Mouse (Mus musculus) embryonic fibroblast, embryonic 13.5 days (primary cell): ENCODE results near the gene Zmynd10. TPM values are rescaled to one million over a fixed set of nuclear protein-coding genes. Genes with fewer than 3 reads are reported as not detected.

ENCODE experiments used
- H3K27ac ChIP-seq: 2 replicates; pipeline ENCODE4 v1.5.1; 2012; ENCODE audit warnings: low read length, control low read depth, inconsistent platforms; ENCODE audit not compliant: insufficient read depth
- H3K4me1 ChIP-seq: 2 replicates; pipeline ENCODE4 v1.6.1; 2011; ENCODE audit warnings: low read length; ENCODE audit not compliant: control insufficient read depth, insufficient read depth
- H3K4me3 ChIP-seq: 2 replicates; pipeline ENCODE4 v1.5.1; 2011; ENCODE audit warnings: mild to moderate bottlenecking, control low read depth, low read length; ENCODE audit not compliant: insufficient read depth
- CTCF ChIP-seq: IDR thresholded peaks from 2 replicates; pipeline ENCODE4 v1.5.1; 2011; ENCODE audit warnings: mild to moderate bottlenecking, control low read depth, low read length, moderate library complexity, borderline replicate concordance; ENCODE audit not compliant: insufficient read depth
- POLR2A ChIP-seq: IDR thresholded peaks from 2 replicates; pipeline ENCODE4 v1.6.1; 2011; ENCODE audit warnings: low read depth, mild to moderate bottlenecking, control low read depth, low read length, moderate library complexity
- polyA plus RNA-seq: library from polyadenylated mRNA; stranded (reverse); fragments of >200 nt; gene quantifications from 2 replicates; pipeline ENCODE4 v1.2.4, GENCODE M21; 2011; ENCODE audit warnings: low read depth; ENCODE audit not compliant: missing spikeins, insufficient read length

Zmynd10 gene
- polyA plus RNA-seq: 0.79 TPM in 1 of 2 replicates, not detected in the other

DNA sequence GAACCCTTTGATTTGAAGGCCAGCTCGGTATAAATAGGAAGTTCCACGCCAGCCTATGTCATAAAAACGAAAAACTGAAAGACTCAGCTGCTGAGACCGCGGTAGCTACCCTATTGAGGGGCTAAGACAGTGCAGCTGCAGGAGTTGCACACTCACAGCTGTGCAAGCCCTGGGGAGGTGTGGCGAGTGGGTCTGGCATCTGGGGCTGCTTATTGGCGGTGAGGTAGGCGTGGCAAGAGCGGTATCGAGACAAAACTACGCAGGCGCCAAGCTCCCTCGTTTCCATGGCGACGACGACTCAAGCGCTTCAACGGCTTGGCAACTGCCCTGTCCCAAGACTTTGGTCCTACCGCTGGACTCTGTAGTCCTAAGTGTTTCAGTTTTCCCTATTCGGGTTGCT, at the start of gene Zmynd10:
Zmynd10 (plus strand) TSS at position 273 of the 400 bp plus-strand sequence.
- Histone ChIP-seq H3K4me3 (no peak within 1 kb of the TSS), H3K27ac (no peak within 1 kb of the TSS), H3K4me1 (no peaks in the 10 kb centered on the region; the same call in 1 of the 2 replicates)
- TF ChIP-seq POLR2A: no peak
- no peak for TF ChIP-seq CTCF

DNA sequence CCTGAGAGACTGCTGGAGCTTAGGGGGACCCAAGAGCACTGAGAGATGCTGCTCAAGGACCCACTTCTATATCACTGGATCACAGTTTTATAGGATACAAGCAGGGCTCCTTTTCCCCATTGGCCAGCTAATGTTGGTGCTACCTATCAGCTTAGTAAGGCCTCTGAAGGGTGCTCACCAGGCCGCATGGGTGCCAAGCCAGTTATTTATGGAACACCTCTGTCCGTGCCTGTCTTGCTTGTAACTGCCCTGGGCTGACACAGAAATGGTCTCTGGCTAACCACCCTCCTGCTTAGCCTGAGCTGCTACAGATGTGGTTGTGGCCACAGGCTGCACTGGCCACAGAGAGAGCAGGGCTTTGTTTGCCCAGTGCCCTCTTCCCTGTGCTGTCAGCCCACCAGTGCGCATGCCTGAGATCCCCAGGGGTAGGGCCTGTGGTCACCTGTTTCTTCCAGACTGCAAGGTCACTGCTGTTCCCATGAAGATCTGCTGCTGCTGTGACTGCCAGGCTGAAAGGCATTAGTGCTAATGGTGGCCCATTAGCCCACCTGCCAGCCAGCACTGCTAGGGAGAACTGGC, 46.3 kb upstream of the Zmynd10 start:
- no peaks in the 10 kb centered on the region for H3K4me1 ChIP-seq
- no peak for TF ChIP-seq CTCF
- TF ChIP-seq POLR2A: no peak
- H3K4me3 ChIP-seq: no peak overlapping the region
- H3K27ac ChIP-seq: no peak overlapping the region

DNA sequence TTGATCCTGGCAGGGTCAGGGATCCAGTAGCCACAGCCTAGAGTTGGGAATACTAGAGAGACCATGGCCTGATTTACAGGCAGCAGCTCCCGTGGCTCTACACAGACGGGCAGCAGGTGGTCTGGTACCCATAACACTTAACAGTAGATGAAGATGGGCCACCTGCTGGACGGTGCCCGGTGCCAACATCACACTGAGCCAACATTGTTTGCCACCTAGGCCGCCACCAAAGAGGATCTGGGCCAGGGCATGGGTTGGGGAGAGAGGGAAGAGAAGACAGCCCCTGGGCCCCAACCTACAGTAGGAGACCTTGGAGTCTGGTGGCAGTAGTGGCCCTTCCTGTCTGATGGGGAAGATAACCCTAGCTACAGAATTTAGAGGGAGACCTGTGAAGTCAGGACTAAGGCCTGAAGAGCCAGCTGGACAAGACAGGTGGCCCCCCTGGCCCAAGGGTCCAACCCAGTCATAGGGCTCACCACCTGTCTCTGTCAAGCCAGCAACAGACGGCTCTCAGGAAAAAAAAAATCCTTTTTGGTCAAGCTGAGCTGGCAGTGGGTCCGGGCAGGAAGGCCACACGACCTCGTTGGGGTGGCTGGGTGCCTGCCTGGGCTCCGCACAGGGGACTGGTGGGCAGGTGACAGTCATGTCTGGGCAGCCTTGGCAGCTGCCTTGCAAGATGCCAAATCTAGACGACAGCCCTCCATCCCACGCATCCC, 44.8 kb upstream of the Zmynd10 start:
- TF ChIP-seq CTCF (no peak), POLR2A (no peak)
- Histone ChIP-seq H3K4me1 (no peaks in the 10 kb centered on the region), H3K27ac (no peak overlapping the region), H3K4me3 (no peak overlapping the region)

DNA sequence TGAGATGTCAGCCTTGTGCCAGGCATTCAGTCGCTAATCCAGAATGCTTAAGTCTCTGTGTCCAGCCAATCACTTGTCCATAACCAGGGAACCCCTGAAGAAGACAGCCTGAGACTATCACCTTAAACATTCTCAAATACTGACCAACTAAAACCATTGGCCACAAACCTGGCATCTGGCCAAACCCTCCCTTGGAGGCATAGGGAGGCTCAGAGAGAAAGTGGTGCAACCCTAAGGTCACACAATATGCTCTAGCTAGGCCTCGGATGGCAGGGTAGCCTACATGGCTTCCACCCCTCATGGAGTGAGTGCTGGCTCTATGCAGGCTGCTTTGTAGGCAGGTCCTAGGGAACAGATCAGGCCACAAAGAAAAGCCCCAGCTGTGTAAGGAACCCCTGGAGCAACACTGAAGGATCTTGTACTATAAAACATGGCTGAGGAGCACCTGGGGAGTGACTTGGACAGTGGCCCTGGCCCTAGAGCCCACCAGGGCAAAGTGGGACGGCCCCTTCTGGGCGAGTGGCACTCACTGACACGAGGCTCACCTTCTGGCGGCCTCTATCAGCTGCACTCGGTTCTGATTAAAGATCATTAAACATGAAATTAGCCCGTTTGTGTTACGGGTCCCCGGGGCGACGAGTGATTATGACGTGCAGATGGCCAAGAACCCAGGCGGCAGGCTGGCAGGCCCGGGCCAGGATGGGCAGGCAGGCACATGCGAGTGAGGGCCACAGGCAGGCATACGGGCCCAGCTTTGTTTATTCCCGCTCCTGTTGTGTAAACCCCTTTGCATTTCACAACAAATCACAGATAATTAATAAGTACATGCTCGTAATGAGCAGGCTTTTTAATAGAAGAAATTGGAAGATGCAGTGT, 42.2 kb upstream of the Zmynd10 start:
- Histone ChIP-seq H3K27ac (no peak overlapping the region), H3K4me1 (no peaks in the 10 kb centered on the region), H3K4me3 (no peak overlapping the region)
- TF ChIP-seq POLR2A (no peak), CTCF (no peak)

DNA sequence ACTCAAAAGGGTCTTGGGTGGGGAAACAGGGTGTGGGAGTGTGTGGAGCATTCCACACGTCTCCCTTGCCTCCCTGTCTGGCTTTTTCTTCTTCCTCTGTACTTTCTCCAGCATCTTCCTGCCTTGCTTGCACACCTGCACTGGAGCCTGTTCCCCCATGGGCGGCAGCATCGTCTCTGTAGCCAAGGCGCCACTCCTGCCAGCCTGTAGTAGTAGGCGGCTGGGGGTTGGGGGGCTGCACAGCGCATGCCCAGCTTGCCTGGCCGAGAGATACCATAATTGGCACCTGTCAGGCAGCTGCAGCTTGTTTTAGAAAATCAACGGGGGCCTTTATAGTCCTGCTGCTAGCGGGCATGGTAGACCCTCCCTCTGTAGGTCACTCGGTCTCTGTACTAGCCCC, 38.8 kb upstream of the Zmynd10 start:
- TF ChIP-seq POLR2A (no peak), CTCF (no peak)
- Histone ChIP-seq H3K4me3 (no peak overlapping the region), H3K27ac (no peak overlapping the region), H3K4me1 (no peaks in the 10 kb centered on the region)

DNA sequence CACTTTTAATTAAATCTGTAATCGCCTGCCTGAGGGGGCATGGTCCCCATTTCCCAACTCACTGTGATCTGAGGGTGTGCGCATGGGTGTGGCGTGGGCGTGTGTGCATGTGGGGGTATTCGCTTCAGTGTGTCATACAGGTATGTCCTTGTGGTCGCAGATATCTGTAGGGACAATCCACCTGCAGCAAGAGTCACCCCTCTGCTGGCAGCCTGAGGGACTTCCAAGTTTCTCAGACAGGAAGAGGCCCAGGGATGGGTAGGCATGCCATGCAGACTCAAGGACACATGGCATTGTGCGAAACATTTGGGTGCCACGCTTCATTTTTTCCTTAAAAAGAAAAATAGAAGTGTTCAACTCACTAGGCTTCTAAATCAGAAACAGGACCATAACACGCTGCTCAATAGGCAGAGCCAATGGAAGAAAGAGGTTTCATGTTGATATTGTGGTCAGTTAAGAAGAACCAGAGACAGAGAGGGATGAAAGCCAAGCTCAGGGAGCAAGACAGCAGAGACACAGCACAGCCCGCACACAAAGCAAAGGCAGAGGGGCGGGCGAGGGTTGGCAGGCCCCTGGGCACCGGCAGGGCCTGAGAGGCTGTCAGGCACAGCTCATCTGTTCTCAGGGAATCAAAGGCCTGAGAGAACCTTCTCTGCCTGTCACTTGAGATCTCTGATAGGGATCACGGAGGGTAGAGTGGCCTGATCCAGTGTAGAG, 36.6 kb upstream of the Zmynd10 start:
- no peak for TF ChIP-seq POLR2A
- no peak for TF ChIP-seq CTCF
- Histone ChIP-seq H3K4me3 (no peak overlapping the region), H3K27ac (no peak overlapping the region), H3K4me1 (no peaks in the 10 kb centered on the region)

DNA sequence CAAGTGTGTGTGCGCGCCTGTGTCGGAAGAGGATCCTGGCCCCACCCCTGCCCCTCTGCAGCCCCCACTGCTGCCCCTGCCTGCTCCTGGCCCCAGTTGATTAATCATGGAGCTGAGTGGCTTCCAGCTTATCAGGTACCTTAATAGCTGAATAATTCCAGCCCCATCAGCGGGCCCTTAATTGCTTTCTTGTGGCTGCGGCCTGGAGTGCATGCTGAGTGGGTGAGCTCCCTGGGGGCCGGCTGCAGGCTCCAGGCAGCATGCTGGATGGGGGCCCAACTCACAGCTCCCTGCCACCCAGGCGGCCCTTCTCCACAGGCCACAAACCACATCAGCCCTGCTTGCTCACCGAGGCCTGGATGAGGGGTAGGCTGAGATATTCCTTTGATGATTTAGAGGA, 35.7 kb upstream of the Zmynd10 start:
- Histone ChIP-seq H3K27ac (no peak overlapping the region), H3K4me1 (no peaks in the 10 kb centered on the region), H3K4me3 (no peak overlapping the region)
- TF ChIP-seq POLR2A: no peak
- TF ChIP-seq CTCF: no peak

DNA sequence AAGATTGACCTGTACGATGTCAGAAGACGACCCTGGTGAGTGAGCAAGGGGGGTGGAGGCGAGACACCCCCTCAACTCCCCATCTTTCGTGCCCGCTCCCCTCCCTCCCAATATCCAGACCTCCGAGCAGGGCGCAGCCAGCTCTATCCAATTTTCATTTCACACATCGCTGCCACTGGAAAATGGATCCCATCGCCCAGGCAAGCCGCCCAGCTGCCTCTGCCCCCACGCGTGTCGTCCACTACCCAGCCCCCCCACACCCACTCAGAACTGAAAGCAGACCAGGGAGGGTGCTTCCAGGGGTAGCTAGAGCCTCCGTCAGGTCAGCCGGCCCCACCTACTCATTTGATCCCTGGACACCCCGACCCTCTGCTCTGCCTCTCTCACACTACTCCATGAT, 34.8 kb upstream of the Zmynd10 start:
- TF ChIP-seq CTCF: no peak

DNA sequence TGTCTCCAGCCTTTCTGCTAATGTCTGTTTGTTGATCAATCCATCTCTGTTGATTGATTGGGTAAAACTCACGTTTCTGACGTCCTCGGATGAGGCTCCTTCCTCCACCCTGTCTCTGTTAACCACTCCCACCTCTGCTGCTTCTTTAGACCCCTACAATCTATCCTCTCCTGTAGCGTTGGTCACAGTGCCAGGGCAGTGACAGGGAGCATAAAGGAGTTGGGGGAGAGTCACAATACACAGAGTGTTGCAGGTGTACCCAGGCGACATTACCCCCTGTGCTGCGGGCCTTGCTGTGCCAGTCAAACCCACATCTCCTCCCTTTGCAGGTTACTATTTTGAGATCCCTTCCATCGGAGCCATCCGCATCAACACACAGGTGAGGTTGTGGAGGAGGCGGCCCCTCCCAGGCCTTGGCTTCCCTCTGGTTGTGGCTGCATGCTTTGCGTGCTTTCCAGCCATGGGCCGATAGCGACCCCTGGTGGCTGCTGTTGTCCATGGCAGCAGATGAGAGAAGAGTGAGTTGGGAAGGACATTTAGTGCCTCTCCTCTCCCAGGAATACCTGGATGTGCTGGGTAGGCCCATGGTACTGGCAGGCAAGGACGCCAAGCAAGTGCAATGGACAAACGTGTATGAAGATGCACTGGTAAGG, 32.7 kb upstream of the Zmynd10 start:
- Histone ChIP-seq H3K4me3 (no peak overlapping the region), H3K4me1 (no peaks in the 10 kb centered on the region), H3K27ac (no peak overlapping the region)
- TF ChIP-seq POLR2A (no peak), CTCF (peak; percentile 96)

More for the DNA sequence above, 34.8 kb upstream of the Zmynd10 start:
- H3K4me1 ChIP-seq: no peaks in the 10 kb centered on the region
- H3K27ac ChIP-seq: no peak overlapping the region
- H3K4me3 ChIP-seq: no peak overlapping the region
